Mouse (Mus musculus): ENCODE results near the gene Vgf. TPM values are rescaled to one million over a fixed set of nuclear protein-coding genes. Genes with fewer than 3 reads are reported as not detected.

Vgf gene
- polyA plus RNA-seq, 1 experiment from 2014 or later: 14.0 TPM

DNA sequence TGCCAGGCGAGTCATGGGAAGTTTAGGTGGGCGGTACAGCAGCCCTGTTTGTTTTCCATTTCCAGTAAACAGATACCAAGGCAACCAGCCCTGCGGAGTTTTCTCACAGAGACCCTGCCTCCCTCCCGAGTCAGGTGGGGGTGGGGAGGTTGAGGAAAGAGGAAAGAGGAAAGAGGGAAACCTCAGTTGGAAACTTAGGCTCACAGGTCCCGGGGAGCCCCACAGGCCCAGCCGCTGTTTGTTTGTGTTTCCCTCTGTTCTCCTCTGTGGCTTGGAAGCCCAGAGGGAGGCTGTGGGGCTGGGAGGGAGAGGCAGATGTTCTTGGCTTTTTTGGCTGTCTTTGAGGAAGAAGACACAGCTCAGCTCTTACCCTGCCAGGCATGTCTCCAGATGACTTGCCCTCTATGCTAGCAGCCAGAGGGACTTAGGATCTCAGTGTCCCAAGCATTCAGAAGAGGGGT is 48.0 kb downstream of the Vgf start:
- Histone ChIP-seq H3K27ac (replicated peaks) (no peak overlapping the region), H3K27me3 (replicated peaks) (peaks cover 6% of the 10 kb centered on the region; the same call in 1 of the 2 replicates), H3K9ac (replicated peaks) (no peak overlapping the region), H3K4me1 (peaks cover 14% of the 10 kb centered on the region), H3K9me3 (replicated peaks) (no peaks in the 10 kb centered on the region), H3K4me3 (replicated peaks) (no peak overlapping the region), H3K4me2 (no peak overlapping the region), H3K36me3 (no peaks in the 10 kb centered on the region)
- ATAC-seq (ENCODE audit: low FRiP score): no peak
- WGBS: 43% methylated on average over 6 of the region's 6 CpGs

- Histone ChIP-seq H3K9ac (replicated peaks) (no peak overlapping the region), H3K9me3 (replicated peaks) (no peaks in the 10 kb centered on the region), H3K36me3 (no peaks in the 10 kb centered on the region), H3K27ac (replicated peaks) (no peak overlapping the region), H3K4me1 (peaks cover 14% of the 10 kb centered on the region), H3K27me3 (replicated peaks) (peaks cover 3% of the 10 kb centered on the region; the same call in 1 of the 2 replicates), H3K4me3 (replicated peaks) (no peak overlapping the region), H3K4me2 (no peak overlapping the region)
- ATAC-seq (ENCODE audit: low FRiP score): no peak
- 70% methylated on average over 6 of the region's 6 CpGs for WGBS
Measured at GRCm38 (mm10) chr5:137075726-137076125, 49.5 kb downstream of the Vgf start.

GRCm38 (mm10) chr5:137076191-137076930 is 50.2 kb downstream of the Vgf start:
- Histone ChIP-seq H3K36me3 (no peaks in the 10 kb centered on the region), H3K4me3 (replicated peaks) (no peak overlapping the region), H3K27me3 (replicated peaks) (no peaks in the 10 kb centered on the region), H3K27ac (replicated peaks) (no peak overlapping the region), H3K9ac (replicated peaks) (no peak overlapping the region), H3K4me2 (no peak overlapping the region), H3K9me3 (replicated peaks) (no peaks in the 10 kb centered on the region), H3K4me1 (peaks cover 14% of the 10 kb centered on the region)
- ATAC-seq (ENCODE audit: low FRiP score): no peak
- 64% methylated on average over 11 of the region's 12 CpGs for WGBS

DNA sequence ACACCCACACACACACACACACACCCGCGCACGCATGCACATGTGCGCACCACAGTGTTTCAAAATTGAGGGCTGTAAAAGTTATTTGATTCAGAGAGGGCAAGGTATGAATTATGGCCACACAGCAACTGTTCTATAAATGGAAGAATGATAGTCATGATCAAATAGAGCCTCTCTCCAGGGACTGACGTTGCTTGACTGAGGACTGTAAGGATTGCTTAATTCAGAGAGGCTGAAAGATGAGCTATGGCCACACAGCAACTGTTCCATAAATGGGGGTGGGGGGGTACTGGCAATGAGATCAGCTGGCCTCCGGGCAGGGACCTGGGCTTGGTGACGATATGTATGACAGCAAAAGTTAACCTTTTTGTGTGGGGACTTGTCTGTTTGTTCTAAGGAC is 51.0 kb downstream of the Vgf start:
- H3K9ac ChIP-seq (replicated peaks): no peak overlapping the region
- no peak for ATAC-seq (ENCODE audit: low FRiP score)
- no peak overlapping the region for H3K4me3 ChIP-seq (replicated peaks)
- no peak overlapping the region for H3K27ac ChIP-seq (replicated peaks)
- H3K36me3 ChIP-seq: no peaks in the 10 kb centered on the region
- 91% methylated on average over 7 of the region's 7 CpGs for WGBS
- H3K4me1 ChIP-seq: peaks cover 8% of the 10 kb centered on the region
- H3K9me3 ChIP-seq (replicated peaks): no peaks in the 10 kb centered on the region
- H3K4me2 ChIP-seq: no peak overlapping the region
- H3K27me3 ChIP-seq (replicated peaks): no peaks in the 10 kb centered on the region

DNA sequence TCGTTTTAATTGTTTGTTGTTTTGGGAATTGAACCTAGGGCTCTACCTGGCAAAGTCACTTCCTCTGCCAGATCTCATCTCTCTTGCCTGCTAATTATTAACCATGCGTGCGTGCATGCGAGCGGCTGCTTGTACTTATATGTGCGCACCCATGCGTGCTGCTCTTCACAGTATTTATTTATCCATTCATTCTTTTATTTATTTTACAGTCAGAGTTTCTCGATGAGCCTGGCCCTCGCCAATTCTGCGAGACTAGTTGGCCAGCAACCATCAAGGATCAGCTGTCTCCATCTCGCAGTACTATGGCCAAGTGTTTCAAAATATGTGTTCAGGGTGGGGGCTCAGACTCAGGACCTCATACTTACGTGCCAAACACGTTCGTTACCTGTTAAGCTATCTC is 51.8 kb downstream of the Vgf start:
- WGBS: 87% methylated on average over 14 of the region's 14 CpGs

DNA sequence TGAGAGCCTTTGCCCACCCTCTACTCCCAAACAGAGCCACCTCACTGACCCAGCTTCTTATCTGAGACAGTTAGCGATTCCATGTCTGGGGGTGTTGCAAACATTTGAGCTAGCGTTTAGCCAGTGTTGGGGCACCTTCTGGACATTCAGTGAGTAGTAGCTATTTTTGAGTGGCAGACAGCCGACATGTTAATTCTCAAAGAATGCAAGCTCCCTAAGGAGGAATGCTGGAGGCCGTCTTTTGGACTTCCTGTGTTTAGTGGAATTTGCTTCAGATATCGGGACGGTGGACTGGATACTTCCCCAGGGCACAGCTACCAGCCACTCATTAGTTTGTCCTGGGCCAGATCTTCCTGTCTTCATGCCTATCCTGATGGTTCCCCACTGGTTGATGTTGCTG is 52.4 kb downstream of the Vgf start:
- no peaks in the 10 kb centered on the region for H3K36me3 ChIP-seq
- WGBS: 77% methylated on average over 6 of the region's 6 CpGs

More for the DNA sequence above, 51.8 kb downstream of the Vgf start:
- Histone ChIP-seq H3K4me3 (replicated peaks) (no peak overlapping the region), H3K4me1 (no peaks in the 10 kb centered on the region), H3K27me3 (replicated peaks) (no peaks in the 10 kb centered on the region), H3K4me2 (no peak overlapping the region), H3K9ac (replicated peaks) (no peak overlapping the region), H3K36me3 (no peaks in the 10 kb centered on the region), H3K9me3 (replicated peaks) (no peaks in the 10 kb centered on the region), H3K27ac (replicated peaks) (no peak overlapping the region)
- ATAC-seq (ENCODE audit: low FRiP score): no peak

DNA sequence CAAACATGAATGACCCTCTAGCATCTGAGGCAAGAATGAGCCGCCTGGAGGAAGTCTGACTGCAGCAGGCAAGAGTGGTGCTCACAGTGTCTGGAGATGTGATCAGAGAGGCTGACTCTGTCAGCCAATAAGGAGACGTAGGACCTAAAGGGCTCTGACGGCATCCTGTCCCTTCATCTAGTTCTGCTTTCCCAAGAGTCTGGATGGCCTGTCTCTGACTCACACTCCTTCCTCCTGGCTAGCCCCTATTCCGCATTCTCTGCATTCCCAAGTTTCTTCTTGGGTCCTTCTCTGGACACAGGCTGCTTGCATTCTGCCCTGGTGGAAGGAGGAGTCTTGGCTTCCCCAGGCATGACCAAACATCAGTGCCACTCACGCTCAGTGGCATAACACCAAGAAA is 53.7 kb downstream of the Vgf start:
- Histone ChIP-seq H3K27me3 (replicated peaks) (no peaks in the 10 kb centered on the region), H3K4me1 (no peaks in the 10 kb centered on the region), H3K36me3 (no peaks in the 10 kb centered on the region), H3K4me3 (replicated peaks) (no peak overlapping the region), H3K4me2 (no peak overlapping the region), H3K9ac (replicated peaks) (no peak overlapping the region), H3K9me3 (replicated peaks) (no peaks in the 10 kb centered on the region), H3K27ac (replicated peaks) (no peak overlapping the region)
- 79% methylated on average over 5 of the region's 5 CpGs for WGBS
- ATAC-seq (ENCODE audit: low FRiP score): no peak

More for the DNA sequence above, 52.4 kb downstream of the Vgf start:
- ATAC-seq (ENCODE audit: low FRiP score): no peak
- Histone ChIP-seq H3K9me3 (replicated peaks) (no peaks in the 10 kb centered on the region), H3K9ac (replicated peaks) (no peak overlapping the region), H3K4me3 (replicated peaks) (no peak overlapping the region), H3K27ac (replicated peaks) (no peak overlapping the region), H3K27me3 (replicated peaks) (no peaks in the 10 kb centered on the region), H3K4me2 (no peak overlapping the region), H3K4me1 (no peaks in the 10 kb centered on the region)

MicroRNAs encoded within 50 kb of the gene (microRNA counts, 519-probe panel; counts per million panel counts)
- not detected for microRNA mmu-miR-702

Small RNA genes within 50 kb of the gene (microRNA-seq; reads per million reads assigned to microRNA genes)
- gene Mir702: 47.1 reads per million, percentile 43 among the genes with 10 or more reads in this experiment

Other genes with a start within 250 kb of the Vgf start
- gene Col26a1, start 143.2 kb upstream of the Vgf start, polyA plus RNA-seq (2015; fragmentation: Nextera tagmentation; extraction: Ambion mirVana): 35.4 and 45.5 TPM in 2 replicates
- 106 and 115 TPM in 2 replicates for gene Ift22, start 118.2 kb upstream of the Vgf start, polyA plus RNA-seq (2015; fragmentation: Nextera tagmentation; extraction: Ambion mirVana)
- 339 and 354 TPM in 2 replicates for gene Fis1, start 73.1 kb upstream of the Vgf start, polyA plus RNA-seq (2015; fragmentation: Nextera tagmentation; extraction: Ambion mirVana)
- gene Cldn15, start 59.8 kb upstream of the Vgf start, polyA plus RNA-seq (2015; fragmentation: Nextera tagmentation; extraction: Ambion mirVana): 0.67 and 1.0 TPM in 2 replicates
- gene Plod3, start 39.4 kb upstream of the Vgf start, polyA plus RNA-seq (2015; fragmentation: Nextera tagmentation; extraction: Ambion mirVana): 36.4 and 39.0 TPM in 2 replicates
- 126 and 137 TPM in 2 replicates for gene Znhit1, start 38.4 kb upstream of the Vgf start, polyA plus RNA-seq (2015; fragmentation: Nextera tagmentation; extraction: Ambion mirVana)
- gene Ap1s1, start 19.7 kb downstream of the Vgf start, polyA plus RNA-seq (2015; fragmentation: Nextera tagmentation; extraction: Ambion mirVana): 209 and 222 TPM in 2 replicates
- 0.23 and 0.26 TPM in 2 replicates for gene Serpine1, start 45.9 kb downstream of the Vgf start, polyA plus RNA-seq (2015; fragmentation: Nextera tagmentation; extraction: Ambion mirVana)
- gene Trim56, start 89.8 kb downstream of the Vgf start, polyA plus RNA-seq (2015; fragmentation: Nextera tagmentation; extraction: Ambion mirVana): 2.4 and 5.4 TPM in 2 replicates
- gene Muc3, start 122.9 kb downstream of the Vgf start, polyA plus RNA-seq (2015; fragmentation: Nextera tagmentation; extraction: Ambion mirVana): 0.34 TPM in 1 of 2 replicates, not detected in the other
- gene Muc3a, start 186.0 kb downstream of the Vgf start, polyA plus RNA-seq (2015; fragmentation: Nextera tagmentation; extraction: Ambion mirVana): 0.65 and 1.6 TPM in 2 replicates